Mouse (Mus musculus): ENCODE data around the gene Ube2o.

GRCm38 (mm10) chr11:116541183-116541582 lies 40.1 kb downstream of the Ube2o start:
- TF ChIP-seq CTCF (IDR thresholded peaks at IDR 0.05; ENCODE audit: low read depth) (no peak), EP300 (IDR thresholded peaks at IDR 0.05; ENCODE audit: low read depth) (no peak)
